Mouse (Mus musculus) ES-E14 (cell line): ENCODE data around the gene Fam184b.

Source experiments
- CHD2 ChIP-seq: IDR thresholded peaks from 2 replicates; pipeline ENCODE4 v1.6.1; 2014; ENCODE audit warnings: mild to moderate bottlenecking, low read depth, low read length, inconsistent platforms
- HCFC1 ChIP-seq: IDR thresholded peaks from 2 replicates; pipeline ENCODE4 v1.6.1; 2012; ENCODE audit warnings: low read length, inconsistent platforms, borderline replicate concordance; ENCODE audit not compliant: insufficient read depth
- MAFK ChIP-seq: IDR thresholded peaks from 2 replicates; pipeline ENCODE4 v1.6.1; 2014; ENCODE audit warnings: mild to moderate bottlenecking, low read depth, low read length, inconsistent platforms; ENCODE audit not compliant: insufficient read depth
- ZC3H11A ChIP-seq: IDR thresholded peaks from 2 replicates; pipeline ENCODE4 v1.6.1; 2012; ENCODE audit warnings: low read depth, mild to moderate bottlenecking, inconsistent platforms, low read length, borderline replicate concordance
- ZNF384 ChIP-seq: IDR thresholded peaks from 2 replicates; pipeline ENCODE4 v1.6.1; 2012; ENCODE audit warnings: low read depth, low read length, inconsistent platforms

DNA sequence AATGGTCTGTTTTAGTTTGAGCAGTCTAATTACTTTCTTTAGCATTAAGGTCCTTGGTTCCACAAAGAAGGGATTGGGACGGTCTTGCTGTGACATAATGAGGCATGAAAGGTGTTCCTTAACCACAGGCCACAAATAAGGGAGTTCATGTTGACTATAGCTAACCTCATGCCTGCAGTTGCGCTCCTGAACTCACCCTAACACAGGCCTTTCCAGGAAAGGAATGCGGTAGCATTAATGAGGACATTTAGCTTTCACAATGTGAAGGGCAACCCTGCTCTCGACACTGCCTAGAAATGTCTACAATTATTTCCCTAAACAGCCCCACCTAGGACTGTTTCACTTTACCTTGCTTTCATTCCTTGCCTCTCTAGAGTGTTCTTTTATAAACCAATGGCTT, 40.4 kb downstream of the Fam184b start:
- no peak for TF ChIP-seq ZC3H11A
- TF ChIP-seq ZNF384 = no peak
- no peak for TF ChIP-seq HCFC1
- TF ChIP-seq CHD2 = no peak
- TF ChIP-seq MAFK = no peak
